Comparison of ENCODE assay signal across 9 mouse cellular contexts in the genomic region with DNA sequence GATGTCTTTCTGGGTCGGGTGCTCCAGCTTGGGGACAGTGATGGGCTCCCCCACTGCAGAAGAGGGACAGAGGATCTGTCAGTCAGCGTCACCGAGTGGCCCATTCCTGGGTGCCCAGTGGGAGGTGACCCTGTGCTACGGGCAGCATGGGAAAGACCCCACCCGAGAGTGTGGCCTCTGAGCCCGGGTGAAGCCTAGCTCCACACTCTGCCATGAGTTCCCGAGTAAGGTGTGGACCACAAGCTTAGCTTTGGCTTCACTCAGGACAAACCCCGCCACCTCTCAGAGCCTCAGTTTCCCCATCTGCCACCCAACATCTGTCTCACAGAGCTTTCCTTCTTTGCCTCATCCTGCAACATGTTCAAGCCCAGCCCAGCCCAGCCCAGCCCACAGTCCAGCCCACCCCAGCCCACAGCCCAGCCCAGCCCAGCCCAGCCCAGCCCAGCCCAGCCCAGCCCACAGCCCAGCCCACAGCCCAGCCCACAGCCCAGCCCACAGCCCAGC. TPM values are rescaled to one million over a fixed set of nuclear protein-coding genes. Genes with fewer than 3 reads are reported as not detected.
DNase-seq lines count a peak whose midpoint lies in the region; ATAC-seq and TF ChIP-seq lines count a peak whose summit lies in the region.
"Had no signal": no experiment of that assay in that cellular context is flagged by ENCODE, and none has a peak within 500 bp of the region (broad histone marks: within the 10 kb centered on the region; RNA-seq: fewer than 3 reads in every experiment).

No protein-coding gene starts in this region.

- no peak for TF ChIP-seq CTCF in G1E (IDR thresholded peaks at IDR 0.05; ENCODE audit: low read depth, low read length)
- TF ChIP-seq CTCF in liver, embryonic 14.5 days (IDR thresholded peaks at IDR 0.05; ENCODE audit: low read depth): no peak

- 0 out of 2 replicates have a peak, but pooled peaks cover 4% of the 10 kb centered on the region for H3K27me3 ChIP-seq in heart, embryonic 12.5 days (replicated peaks)
- peaks cover 48% of the 10 kb centered on the region for H3K27me3 ChIP-seq in G1E (ENCODE audit: insufficient read depth, low read length)
- H3K27me3 ChIP-seq in forebrain, embryonic 15.5 days: no peaks in the 10 kb centered on the region
- H3K27me3 ChIP-seq in liver, embryonic 14.5 days (ENCODE audit: control insufficient read depth, insufficient read depth, low read length): no peaks in the 10 kb centered on the region

- 48% methylated on average over 8 of the region's 8 CpGs for WGBS in heart, embryonic 12.5 days
- 53% methylated on average over 8 of the region's 8 CpGs for WGBS in forebrain, embryonic 15.5 days
- 44% methylated on average over 8 of the region's 8 CpGs for WGBS in liver, embryonic 14.5 days (ENCODE audit: insufficient replicate concordance)

- peaks cover 35% of the 10 kb centered on the region for H3K4me1 ChIP-seq in heart, embryonic 12.5 days (replicated peaks)
- H3K4me1 ChIP-seq in G1E (ENCODE audit: insufficient read depth, low read depth, low read length): peaks cover 28% of the 10 kb centered on the region
- H3K4me1 ChIP-seq in forebrain, embryonic 15.5 days: peaks cover 6% of the 10 kb centered on the region
- peaks cover 0 to 13% of the 10 kb centered on the region in 2 experiments; a peak in 3 of 4 replicates for H3K4me1 ChIP-seq in liver, embryonic 14.5 days (replicated peaks; ENCODE audit: control insufficient read depth in 2 of 2, insufficient read depth in 2 of 2, low read length in 1 of 2)

- H3K36me3 ChIP-seq in heart, embryonic 12.5 days: no peaks in the 10 kb centered on the region
- no peaks in the 10 kb centered on the region for H3K36me3 ChIP-seq in G1E (replicated peaks)
- H3K36me3 ChIP-seq in forebrain, embryonic 15.5 days: no peaks in the 10 kb centered on the region
- no peaks in the 10 kb centered on the region for H3K36me3 ChIP-seq in liver, embryonic 14.5 days (replicated peaks; ENCODE audit: control insufficient read depth, insufficient read depth, low read depth)

- no peaks in the 10 kb centered on the region for H3K9me3 ChIP-seq in heart, embryonic 12.5 days (replicated peaks)
- H3K9me3 ChIP-seq in G1E (replicated peaks): no peaks in the 10 kb centered on the region
- H3K9me3 ChIP-seq in forebrain, embryonic 15.5 days: no peaks in the 10 kb centered on the region
- no peaks in the 10 kb centered on the region for H3K9me3 ChIP-seq in liver, embryonic 14.5 days (ENCODE audit: control insufficient read depth, low read length)

- no peak overlapping the region for H3K27ac ChIP-seq in heart, embryonic 12.5 days (ENCODE audit: poor library complexity, severe bottlenecking)
- no peak overlapping the region for H3K27ac ChIP-seq in forebrain, embryonic 15.5 days (replicated peaks)
- H3K27ac ChIP-seq in liver, embryonic 14.5 days: no peak overlapping the region

- no peak for TF ChIP-seq EP300 in liver, embryonic 14.5 days (IDR thresholded peaks at IDR 0.05; ENCODE audit: low read depth)

- H3K4me3 ChIP-seq in heart, embryonic 12.5 days: no peak overlapping the region
- peak overlapping the region; percentile 48; the same call in 1 of the 2 replicates for H3K4me3 ChIP-seq in G1E (ENCODE audit: low read depth, low read length)
- H3K4me3 ChIP-seq in forebrain, embryonic 15.5 days: no peak overlapping the region
- no peak overlapping the region for H3K4me3 ChIP-seq in liver, embryonic 14.5 days (ENCODE audit: insufficient read depth in 1 of 2, low read depth in 2 of 2, low read length in 2 of 2)

- no peak overlapping the region for H3K4me2 ChIP-seq in heart, embryonic 12.5 days
- no peak overlapping the region for H3K4me2 ChIP-seq in forebrain, embryonic 15.5 days (replicated peaks)
- no peak overlapping the region for H3K4me2 ChIP-seq in liver, embryonic 14.5 days (ENCODE audit: low read depth)

- DNase-seq in heart, postnatal 4 days: no peak
- DNase-seq in G1E (ENCODE audit: low spot score) (no peak), adipocyte (ENCODE audit: low spot score) (no peak)
- DNase-seq in liver, embryonic 14.5 days (ENCODE audit: low read depth in 3 of 3, low spot score in 3 of 3): no peak
- no peak for DNase-seq in natural killer cell, adult 2 months (ENCODE audit: low spot score in 2 of 2)
- DNase-seq in thymus, postnatal 25 days: no peak
- DNase-seq: thymus, postnatal 36 days had no signal

- H3K9ac ChIP-seq in heart, embryonic 12.5 days: no peak overlapping the region
- H3K9ac ChIP-seq in forebrain, embryonic 15.5 days (replicated peaks): no peak overlapping the region
- no peak overlapping the region for H3K9ac ChIP-seq in liver, embryonic 14.5 days (replicated peaks)

- ATAC-seq in heart, embryonic 12.5 days (ENCODE audit: insufficient number of reproducible peaks, low FRiP score): peak; percentile 51
- ATAC-seq in G1E (ENCODE audit: extremely low read depth, insufficient number of reproducible peaks, low FRiP score, poor library complexity, severe bottlenecking): no peak
- peak; percentile 26; the same call in 1 of the 2 replicates for ATAC-seq in forebrain, embryonic 15.5 days (replicated peaks)
- 0 out of 2 replicates have a peak, but pooled peaks have one; percentile 6 for ATAC-seq in liver, embryonic 14.5 days (ENCODE audit: insufficient read depth)

RNA-seq across cellular contexts. Expression of gene Uvrag, which starts 13.8 kb away (rescaled TPM):
- polyA plus RNA-seq in heart, embryonic 12.5 days (2016; fragmentation: Nextera tagmentation; extraction: Ambion mirVana): 18.8 and 19.6 TPM in 2 replicates
- 10 to 100 TPM; 33.2 to 34.5 TPM for total RNA-seq in heart, postnatal 4 days (2021)
- 23.3 and 25.0 TPM in 2 replicates for total RNA-seq in G1E (2014; fragmentation: Nextera tagmentation)
- 27.5 and 29.9 TPM in 2 replicates for total RNA-seq in G1E (2017)
- polyA plus RNA-seq in G1E (2012): 13.1 and 20.3 TPM in 2 replicates
- polyA plus RNA-seq in forebrain, embryonic 15.5 days (2015; fragmentation: Nextera tagmentation; extraction: Ambion mirVana): 17.2 and 17.3 TPM in 2 replicates
- polyA plus RNA-seq in liver, embryonic 14.5 days (2012; rRNA removed): 2.4 and 3.9 TPM in 2 replicates
- 5.7 and 7.4 TPM in 2 replicates for polyA plus RNA-seq in liver, embryonic 14.5 days (2014; fragmentation: Nextera tagmentation; extraction: Ambion mirVana)

RNA-seq across cellular contexts. Expression of gene Dgat2, which starts 27.8 kb away (rescaled TPM):
- 10.0 and 10.3 TPM in 2 replicates for polyA plus RNA-seq in heart, embryonic 12.5 days (2016; fragmentation: Nextera tagmentation; extraction: Ambion mirVana)
- 10 to 100 TPM; 69.7 to 78.2 TPM for total RNA-seq in heart, postnatal 4 days (2021)
- total RNA-seq in G1E (2014; fragmentation: Nextera tagmentation) (not detected in 2 replicates), G1E (2017) (0.27 and 0.52 TPM in 2 replicates)
- polyA plus RNA-seq in G1E (2012): 0.06 and 0.08 TPM in 2 replicates
- polyA plus RNA-seq in forebrain, embryonic 15.5 days (2015; fragmentation: Nextera tagmentation; extraction: Ambion mirVana): 14.9 and 15.1 TPM in 2 replicates
- polyA plus RNA-seq in liver, embryonic 14.5 days (2012; rRNA removed): 44.0 and 50.0 TPM in 2 replicates
- polyA plus RNA-seq in liver, embryonic 14.5 days (2014; fragmentation: Nextera tagmentation; extraction: Ambion mirVana): 66.8 and 80.0 TPM in 2 replicates

Comparison
In these comparisons a context has a peak if more than half of its experiments do, and no peak if none do; other contexts are left out.
1. RNA of gene Dgat2, which starts 27.8 kb away (polyA plus RNA-seq): 44.0 to 80.0 TPM in liver, embryonic 14.5 days, 14.9 to 15.1 TPM in forebrain, embryonic 15.5 days and 10.0 to 10.3 TPM in heart, embryonic 12.5 days; 0.06 to 0.08 TPM in G1E; every median in the first group is over 10 times any median in the second.